Mouse (Mus musculus) CH12.LX (cell line): ENCODE data around the gene Defb26. TPM values are rescaled to one million over a fixed set of nuclear protein-coding genes. Genes with fewer than 3 reads are reported as not detected.

Experiments
- DNase-seq: peaks from one replicate; pipeline ENCODE4 v3.0.0-alpha.2; 2013; ENCODE audit errors: extremely low read depth
- H3K27ac ChIP-seq: 2 replicates; pipeline ENCODE4 v1.5.1; 2012; ENCODE audit warnings: low read depth, mild to moderate bottlenecking, control low read depth, moderate library complexity; ENCODE audit not compliant: insufficient read depth
- H3K27me3 ChIP-seq: replicated peaks from 2 replicates; pipeline ENCODE3; 2012; ENCODE audit warnings: inconsistent platforms
- H3K36me3 ChIP-seq, 2 experiments: replicated peaks in 1 of 2; 2 replicates each; pipeline versions ENCODE3 to v1.6.1; 2012; ENCODE audit warnings: inconsistent platforms in 1 of 2, low read length in 1 of 2, mild to moderate bottlenecking in 1 of 2, mixed read lengths in 1 of 2, moderate library complexity in 1 of 2; ENCODE audit not compliant: control insufficient read depth in 1 of 2, insufficient read depth in 1 of 2
- H3K4me1 ChIP-seq, 2 experiments: 2 replicates each; pipeline ENCODE4 v1.6.1; 2012; ENCODE audit warnings: inconsistent platforms in 1 of 2, moderate library complexity in 1 of 2; ENCODE audit not compliant: insufficient read depth in 2 of 2, control insufficient read depth in 1 of 2
- H3K4me2 ChIP-seq: 2 replicates; pipeline ENCODE4 v1.6.1; 2012; ENCODE audit warnings: low read depth, mild to moderate bottlenecking, control low read depth; ENCODE audit not compliant: poor library complexity, insufficient read depth, severe bottlenecking
- H3K4me3 ChIP-seq, 3 experiments: fragments of 150-350 bp in 1 of 3; sonication (generic) in 1 of 3; replicated peaks in 1 of 3; 2 replicates each; pipeline versions ENCODE3 to v1.5.1; 2011 to 2012; ENCODE audit warnings: low read depth in 2 of 3, low read length in 2 of 3, mild to moderate bottlenecking in 2 of 3, moderate library complexity in 2 of 3, control low read depth in 1 of 3, improper control_type of control experiment in 1 of 3, inconsistent platforms in 1 of 3, mixed read lengths in 1 of 3; ENCODE audit not compliant: poor library complexity in 1 of 3
- H3K79me2 ChIP-seq: replicated peaks from 2 replicates; pipeline ENCODE4 v1.6.1; 2012; ENCODE audit warnings: mild to moderate bottlenecking, moderate library complexity; ENCODE audit not compliant: control insufficient read depth, poor library complexity, insufficient read depth, severe bottlenecking; ENCODE audit errors: extremely low read depth
- H3K9ac ChIP-seq: 2 replicates; pipeline ENCODE4 v1.6.1; 2012; ENCODE audit warnings: low read depth, mild to moderate bottlenecking, control low read depth, moderate library complexity; ENCODE audit not compliant: insufficient read depth
- H3K9me3 ChIP-seq: replicated peaks from 2 replicates; pipeline ENCODE3; 2012; ENCODE audit warnings: low read length, inconsistent platforms, mixed read lengths
- CHD1 ChIP-seq: IDR thresholded peaks from 2 replicates; pipeline ENCODE4 v1.6.1; 2012; ENCODE audit warnings: low read depth, low read length, improper control_type of control experiment, inconsistent platforms
- CHD2 ChIP-seq: IDR thresholded peaks from 2 replicates; pipeline ENCODE4 v1.6.1; 2011; ENCODE audit warnings: low read length, improper control_type of control experiment
- HCFC1 ChIP-seq: IDR thresholded peaks from 2 replicates; pipeline ENCODE4 v1.6.1; 2012; ENCODE audit warnings: low read depth, mild to moderate bottlenecking, inconsistent platforms, low read length, improper control_type of control experiment
- JUN ChIP-seq: IDR thresholded peaks from 2 replicates; pipeline ENCODE4 v1.6.1; 2011; ENCODE audit warnings: low read depth, mild to moderate bottlenecking, low read length, improper control_type of control experiment, moderate library complexity; ENCODE audit not compliant: insufficient read depth
- JUND ChIP-seq: conservative IDR thresholded peaks from 2 replicates; pipeline ENCODE4 v1.6.1; 2011; ENCODE audit warnings: low read depth, low read length, improper control_type of control experiment
- MAFK ChIP-seq: IDR thresholded peaks from 2 replicates; pipeline ENCODE4 v1.6.1; 2011; ENCODE audit warnings: low read length, improper control_type of control experiment; ENCODE audit not compliant: insufficient replicate concordance
- MEF2A ChIP-seq: IDR thresholded peaks from 2 replicates; pipeline ENCODE4 v1.6.1; 2014; ENCODE audit warnings: low read depth, mild to moderate bottlenecking, inconsistent platforms, low read length, improper control_type of control experiment, borderline replicate concordance
- NELFE ChIP-seq: IDR thresholded peaks from 2 replicates; pipeline ENCODE4 v1.6.1; 2011; ENCODE audit warnings: low read depth, low read length, improper control_type of control experiment
- POLR2A ChIP-seq: IDR thresholded peaks from 2 replicates; pipeline ENCODE4 v1.6.1; 2011; ENCODE audit warnings: low read depth, mild to moderate bottlenecking, improper control_type of control experiment, low read length
- RAD21 ChIP-seq: IDR thresholded peaks from 2 replicates; pipeline ENCODE4 v1.6.1; 2011; ENCODE audit warnings: low read depth, mild to moderate bottlenecking, low read length, improper control_type of control experiment, moderate library complexity
- RCOR1 ChIP-seq: conservative IDR thresholded peaks from 2 replicates; pipeline ENCODE4 v1.6.1; 2012; ENCODE audit warnings: low read depth, mild to moderate bottlenecking, inconsistent platforms, low read length, improper control_type of control experiment
- SIN3A ChIP-seq: IDR thresholded peaks from 2 replicates; pipeline ENCODE4 v1.6.1; 2012; ENCODE audit warnings: low read length, improper control_type of control experiment, inconsistent platforms
- SMC3 ChIP-seq: IDR thresholded peaks from 2 replicates; pipeline ENCODE4 v1.6.1; 2011; ENCODE audit warnings: low read depth, low read length, improper control_type of control experiment
- TCF12 ChIP-seq: IDR thresholded peaks from 2 replicates; pipeline ENCODE4 v1.6.1; 2014; ENCODE audit warnings: low read depth, mild to moderate bottlenecking, inconsistent platforms, low read length, improper control_type of control experiment
- UBTF ChIP-seq: IDR thresholded peaks from 2 replicates; pipeline ENCODE4 v1.6.1; 2012; ENCODE audit warnings: low read depth, mild to moderate bottlenecking, inconsistent platforms, low read length, improper control_type of control experiment, moderate library complexity
- USF1 ChIP-seq: IDR thresholded peaks from 2 replicates; pipeline ENCODE4 v1.6.1; 2014; ENCODE audit warnings: low read depth, mild to moderate bottlenecking, inconsistent platforms, low read length, improper control_type of control experiment
- USF2 ChIP-seq: conservative IDR thresholded peaks from 2 replicates; pipeline ENCODE4 v1.6.1; 2011; ENCODE audit warnings: low read depth, low read length, improper control_type of control experiment
- ZNF384 ChIP-seq: IDR thresholded peaks from 2 replicates; pipeline ENCODE4 v1.6.1; 2012; ENCODE audit warnings: low read depth, low read length, improper control_type of control experiment, inconsistent platforms
- dilution Hi-C: fragments of 300-500 bp; cut with MboI; formaldehyde crosslinking; loops from 2 replicates; pipeline ENCODE4 v1.14.3; 2020; ENCODE audit warnings: low sequenced_read_pairs; ENCODE audit not compliant: extremely low pct_unique_long_range_greater_than_20kb, extremely low pct_ligation_motif_present
- in situ Hi-C: fragments of 300-500 bp; cut with MboI; formaldehyde crosslinking; loops from 3 replicates; pipeline ENCODE4 v1.14.3; 2019; ENCODE audit warnings: low sequenced_read_pairs, low pct_ligation_motif_present, low pct_unique_long_range_greater_than_20kb, mixed read lengths
- polyA plus RNA-seq: library from polyadenylated mRNA; unstranded; fragments of >175 nt; gene quantifications from 2 replicates; pipeline ENCODE4 v1.2.1, GENCODE M21; 2012; ENCODE audit warnings: low read depth; ENCODE audit not compliant: insufficient read length
- total RNA-seq, 2 experiments: library from RNA; depleted of rRNA; stranded (reverse); fragments of 300-350 nt in 1 of 2; fragments of >200 nt in 1 of 2; gene quantifications; 2 replicates each; pipeline ENCODE4 v1.2.3; 2012 to 2014

Defb26 gene
- total RNA-seq (2012; rRNA removed) (not detected in 2 replicates), total RNA-seq (2014; rRNA removed) (not detected in 2 replicates), polyA plus RNA-seq (not detected in 2 replicates)

- Histone ChIP-seq H3K27ac (no peak within 1 kb of the TSS), H3K9ac (no peak within 1 kb of the TSS), H3K4me3 (no peak within 1 kb of the TSS), H3K27me3 (peaks cover 43% of the 10 kb centered on the region), H3K4me2 (no peak within 1 kb of the TSS), H3K4me1 (no peaks in the 10 kb centered on the region; a peak in 1 of 4 replicates), H3K36me3 (no peaks in the 10 kb centered on the region), H3K79me2 (no peaks in the 10 kb centered on the region), H3K9me3 (no peaks in the 10 kb centered on the region)
- no peak for TF ChIP-seq CHD2
- TF ChIP-seq RCOR1: no peak
- TF ChIP-seq RAD21: no peak
- no peak for TF ChIP-seq POLR2A
- TF ChIP-seq MEF2A: no peak
- TF ChIP-seq USF1: no peak
- TF ChIP-seq TCF12: no peak
- DNase-seq: no peak
- in situ Hi-C loops: no loop called here
- dilution Hi-C loops: no loop called here
These were observed at the start of gene Defb26 for GRCm38 (mm10) chr2:152511592-152511991. Gene Defb26 (minus strand): TSS chr2:152511692.

- no peak overlapping the region for H3K27ac ChIP-seq
- peaks cover 6% of the 10 kb centered on the region for H3K9me3 ChIP-seq
- dilution Hi-C loops (no loop called here), in situ Hi-C loops (no loop called here)
- no peak overlapping the region for H3K4me2 ChIP-seq
- peaks cover 0 to 22% of the 10 kb centered on the region in 2 experiments; a peak in 2 of 4 replicates for H3K4me1 ChIP-seq
- H3K9ac ChIP-seq: no peak overlapping the region
- peak; percentile 62 for DNase-seq
- no peaks in the 10 kb centered on the region for H3K79me2 ChIP-seq
- no peaks in the 10 kb centered on the region for H3K36me3 ChIP-seq
- TF ChIP-seq JUND: no peak
- TF ChIP-seq ZNF384: no peak
- no peak for TF ChIP-seq SMC3
- TF ChIP-seq SIN3A: no peak
- no peak for TF ChIP-seq JUN
- no peak for TF ChIP-seq POLR2A
- TF ChIP-seq TCF12: no peak
- no peak for TF ChIP-seq CHD2
- no peak for TF ChIP-seq NELFE
- TF ChIP-seq MEF2A: no peak
- TF ChIP-seq CHD1: no peak
- TF ChIP-seq HCFC1: no peak
- TF ChIP-seq USF2: no peak
- TF ChIP-seq UBTF: no peak
- no peak for TF ChIP-seq MAFK
- H3K4me3 ChIP-seq: peak overlapping the region in 1 of 3 experiments; percentile 27
- peaks cover 22% of the 10 kb centered on the region for H3K27me3 ChIP-seq
These were observed 45.2 kb upstream of the Defb26 start for GRCm38 (mm10) chr2:152556655-152557054.
